In the genomic region with DNA sequence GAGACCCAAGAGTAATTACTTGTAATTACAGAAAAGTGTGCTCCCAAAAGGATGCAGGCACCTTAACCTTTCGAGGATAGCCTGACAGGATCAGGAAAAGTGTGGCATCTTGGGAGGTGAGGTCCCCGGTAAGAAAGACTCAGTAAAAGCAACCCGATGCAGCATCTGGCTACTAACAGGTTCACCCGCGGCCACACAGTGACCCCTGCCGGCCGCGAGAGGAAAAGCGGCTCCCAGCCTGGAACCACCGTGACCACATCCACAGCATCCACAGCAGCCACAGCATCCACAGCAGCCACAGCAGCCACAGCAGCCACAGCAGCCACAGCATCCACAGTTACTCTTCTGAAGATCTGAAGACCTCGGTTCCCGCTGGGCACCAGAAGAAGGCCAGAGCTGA, we compare ENCODE assay signal across 9 mouse cellular contexts. TPM values are rescaled to one million over a fixed set of nuclear protein-coding genes. Genes with fewer than 3 reads are reported as not detected.
A peak's percentile ranks its signal among the peaks of the same experiment; 100 is the strongest.
DNase-seq lines count a peak whose midpoint lies in the region; ATAC-seq and TF ChIP-seq lines count a peak whose summit lies in the region.
"Had no signal": no experiment of that assay in that cellular context is flagged by ENCODE, and none has a peak within 500 bp of the region (broad histone marks: within the 10 kb centered on the region; RNA-seq: fewer than 3 reads in every experiment).

No protein-coding gene starts in this region.

- peak; percentile 61 for DNase-seq in kidney, adult 18-20 months
- peak; percentile 57 for DNase-seq in CH12.LX (ENCODE audit: extremely low read depth)
- DNase-seq in adrenal gland, postnatal 10 days = peak; percentile 74
- DNase-seq in gastrocnemius, adult 2 months = peak; percentile 33
- DNase-seq in left cerebral cortex, postnatal 14 days (ENCODE audit: low spot score in 2 of 2) = peak; percentile 26 to 43
- DNase-seq in neural tube, embryonic 11.5 days (ENCODE audit: low spot score) = peak; percentile 71
- DNase-seq in urinary bladder, postnatal 14 days (ENCODE audit: low spot score) = peak; percentile 43

- H3K9ac ChIP-seq in kidney, embryonic 14.5 days (ENCODE audit: low read depth, low read length) = no peak overlapping the region
- H3K9ac ChIP-seq in CH12.LX (ENCODE audit: insufficient read depth, low read depth) = no peak overlapping the region
- no peak overlapping the region for H3K9ac ChIP-seq in neural tube, embryonic 11.5 days (ENCODE audit: low read length)
- H3K9ac ChIP-seq: lung, embryonic 15.5 days had no signal

- no peaks in the 10 kb centered on the region for H3K36me3 ChIP-seq in kidney, embryonic 14.5 days (ENCODE audit: control insufficient read depth, insufficient read depth, low read length)
- H3K36me3 ChIP-seq in CH12.LX (replicated peaks in 1 of 2; ENCODE audit: control insufficient read depth in 1 of 2, insufficient read depth in 1 of 2, low read length in 1 of 2) = no peaks in the 10 kb centered on the region
- no peaks in the 10 kb centered on the region for H3K36me3 ChIP-seq in neural tube, embryonic 11.5 days (ENCODE audit: control insufficient read depth, insufficient read depth, low read length)
- H3K36me3 ChIP-seq: lung, embryonic 15.5 days had no signal

- no peak for TF ChIP-seq EP300 in CH12.LX (IDR thresholded peaks at IDR 0.05; ENCODE audit: low read length)

- WGBS in kidney, embryonic 14.5 days = 2% methylated on average over 12 of the region's 12 CpGs
- 2% methylated on average over 12 of the region's 12 CpGs for WGBS in neural tube, embryonic 11.5 days

- no peak overlapping the region for H3K4me2 ChIP-seq in kidney, embryonic 14.5 days (replicated peaks; ENCODE audit: low read depth, low read length)
- no peak overlapping the region; the same call in 1 of the 2 replicates for H3K4me2 ChIP-seq in CH12.LX (ENCODE audit: insufficient read depth, low read depth, poor library complexity, severe bottlenecking)
- no peak overlapping the region for H3K4me2 ChIP-seq in neural tube, embryonic 11.5 days (ENCODE audit: low read depth)
- H3K4me2 ChIP-seq: lung, embryonic 15.5 days had no signal

- no peak overlapping the region for H3K27ac ChIP-seq in kidney, embryonic 14.5 days (ENCODE audit: low read depth, low read length)
- H3K27ac ChIP-seq in CH12.LX (ENCODE audit: insufficient read depth, low read depth) = no peak overlapping the region
- H3K27ac ChIP-seq in gastrocnemius, adult 2 months = no peak overlapping the region
- H3K27ac ChIP-seq in neural tube, embryonic 11.5 days (ENCODE audit: low read depth, low read length) = no peak overlapping the region
- H3K27ac ChIP-seq: lung, embryonic 15.5 days had no signal

- peak; percentile 60 to 94 for TF ChIP-seq CTCF in CH12.LX (conservative IDR thresholded peaks at IDR 0.05 in 1 of 2, IDR thresholded peaks at IDR 0.05 in 1 of 2; ENCODE audit: low read depth in 2 of 2, low read length in 2 of 2)
- TF ChIP-seq CTCF in gastrocnemius, adult 2 months (IDR thresholded peaks at IDR 0.05) = peak; percentile 85

- TF ChIP-seq RAD21 in CH12.LX (IDR thresholded peaks at IDR 0.05; ENCODE audit: low read depth, low read length) = peak; percentile 86

- no peak for ATAC-seq in kidney, embryonic 14.5 days (ENCODE audit: low FRiP score, low TSS enrichment)
- no peak for ATAC-seq in neural tube, embryonic 11.5 days (ENCODE audit: insufficient read depth, low FRiP score, low TSS enrichment)

- intact Hi-C loops in gastrocnemius, adult 2 months (cut with DNase I) = loop anchor here (2.0 kb wide), 2 partner anchors 88 to 142 kb away; no protein-coding TSS in a partner anchor
- intact Hi-C loops in left cerebral cortex, postnatal 14 days (cut with DNase I) = loop anchor here (2.0 to 5.0 kb wide), 2 partner anchors 90 to 138 kb away; no protein-coding TSS in a partner anchor

- peaks cover 4% of the 10 kb centered on the region; the same call in 1 of the 2 replicates for H3K27me3 ChIP-seq in kidney, embryonic 14.5 days (ENCODE audit: control insufficient read depth, insufficient read depth, low read length)
- H3K27me3 ChIP-seq in CH12.LX (replicated peaks) = peaks cover 67% of the 10 kb centered on the region
- H3K27me3 ChIP-seq in neural tube, embryonic 11.5 days (ENCODE audit: control insufficient read depth, insufficient read depth, low read length) = no peaks in the 10 kb centered on the region

- dilution Hi-C loops in CH12.LX (cut with MboI; ENCODE audit: extremely low pct_ligation_motif_present, extremely low pct_unique_long_range_greater_than_20kb, low sequenced_read_pairs) = no loop called here

- H3K4me1 ChIP-seq in kidney, embryonic 14.5 days (ENCODE audit: control insufficient read depth, insufficient read depth, low read length) = no peaks in the 10 kb centered on the region
- H3K4me1 ChIP-seq in CH12.LX (ENCODE audit: control insufficient read depth in 1 of 2, insufficient read depth in 2 of 2) = peaks cover 2% of the 10 kb centered on the region in 2 experiments; a peak in 1 of 4 replicates
- no peaks in the 10 kb centered on the region for H3K4me1 ChIP-seq in neural tube, embryonic 11.5 days (ENCODE audit: control insufficient read depth, insufficient read depth, low read length)
- H3K4me1 ChIP-seq: lung, embryonic 15.5 days had no signal

- in situ Hi-C loops in CH12.LX (cut with MboI; ENCODE audit: low pct_ligation_motif_present, low pct_unique_long_range_greater_than_20kb, low sequenced_read_pairs) = loop anchor here (5.0 kb wide), 2 partner anchors 93 to 143 kb away; no protein-coding TSS in a partner anchor

- no peaks in the 10 kb centered on the region for H3K9me3 ChIP-seq in kidney, embryonic 14.5 days (ENCODE audit: control insufficient read depth, low read length)
- H3K9me3 ChIP-seq in CH12.LX (replicated peaks; ENCODE audit: low read length) = no peaks in the 10 kb centered on the region
- no peaks in the 10 kb centered on the region for H3K9me3 ChIP-seq in neural tube, embryonic 11.5 days (ENCODE audit: control insufficient read depth, low read length)
- H3K9me3 ChIP-seq: lung, embryonic 15.5 days had no signal

- no peaks in the 10 kb centered on the region for H3K79me2 ChIP-seq in CH12.LX (replicated peaks; ENCODE audit: control insufficient read depth, extremely low read depth, insufficient read depth, poor library complexity, severe bottlenecking)

- no peak overlapping the region for H3K4me3 ChIP-seq in kidney, embryonic 14.5 days (ENCODE audit: low read length)
- no peak overlapping the region for H3K4me3 ChIP-seq in CH12.LX (replicated peaks in 1 of 3; ENCODE audit: low read depth in 2 of 3, low read length in 2 of 3, poor library complexity in 1 of 3)
- no peak overlapping the region for H3K4me3 ChIP-seq in gastrocnemius, adult 2 months
- no peak overlapping the region for H3K4me3 ChIP-seq in neural tube, embryonic 11.5 days (ENCODE audit: low read depth, low read length)
- H3K4me3 ChIP-seq: lung, embryonic 15.5 days had no signal

- no peak for TF ChIP-seq POLR2A in CH12.LX (IDR thresholded peaks at IDR 0.05; ENCODE audit: low read depth, low read length)

TF ChIP-seq in CH12.LX, 34 proteins besides CTCF, POLR2A, EP300 and RAD21 (continues in another document):
- TF ChIP-seq SMC3 (IDR thresholded peaks at IDR 0.05; ENCODE audit: low read depth, low read length) (peak; percentile 97), IRF4 (IDR thresholded peaks at IDR 0.05; ENCODE audit: low read depth, low read length) (peak; percentile 48; the same call in 1 of the 2 replicates)

RNA-seq across cellular contexts. Expression of a gene that starts 36.4 kb away (rescaled TPM):
- 30.0 and 41.4 TPM in 2 replicates for polyA plus RNA-seq in kidney, embryonic 14.5 days (2014; fragmentation: Nextera tagmentation; extraction: Ambion mirVana)
- not detected in 2 replicates for total RNA-seq in CH12.LX (2012; rRNA removed)
- total RNA-seq in CH12.LX (2014; rRNA removed) = not detected in 2 replicates
- not detected in 2 replicates for polyA plus RNA-seq in CH12.LX (2012; ENCODE audit: insufficient read length, low read depth)
- 10 to 100 TPM; 55.7 to 73.6 TPM for total RNA-seq in adrenal gland, postnatal 10 days (2021)
- under 1 TPM in 1 of 2 experiments, not detected in 1; 0.14 TPM for total RNA-seq in gastrocnemius, adult 2 months (2021)
- total RNA-seq in left cerebral cortex, postnatal 14 days (2021) = not detected
- polyA plus RNA-seq in neural tube, embryonic 11.5 days (2014; fragmentation: Nextera tagmentation; extraction: Ambion mirVana) = 60.7 and 67.9 TPM in 2 replicates

RNA-seq across cellular contexts. Expression of a gene that starts 40.8 kb away (rescaled TPM):
- polyA plus RNA-seq in kidney, embryonic 14.5 days (2014; fragmentation: Nextera tagmentation; extraction: Ambion mirVana) = not detected in 2 replicates
- total RNA-seq in CH12.LX (2012; rRNA removed) (0.08 TPM in 2 replicates), CH12.LX (2014; rRNA removed) (not detected in 2 replicates)
- polyA plus RNA-seq in CH12.LX (2012; ENCODE audit: insufficient read length, low read depth) = 0.15 TPM in 1 of 2 replicates, not detected in the other
- under 1 TPM in 1 of 2 experiments, not detected in 1; 0.12 TPM for total RNA-seq in adrenal gland, postnatal 10 days (2021)
- not detected for total RNA-seq in gastrocnemius, adult 2 months (2021)
- not detected for total RNA-seq in left cerebral cortex, postnatal 14 days (2021)
- polyA plus RNA-seq in neural tube, embryonic 11.5 days (2014; fragmentation: Nextera tagmentation; extraction: Ambion mirVana) = 0.33 and 0.35 TPM in 2 replicates
- polyA plus RNA-seq: lung, embryonic 15.5 days had no signal

RNA-seq across cellular contexts. Expression of a gene that starts 46.8 kb away (rescaled TPM):
- polyA plus RNA-seq in kidney, embryonic 14.5 days (2014; fragmentation: Nextera tagmentation; extraction: Ambion mirVana) = 12.7 and 18.6 TPM in 2 replicates
- total RNA-seq in CH12.LX (2012; rRNA removed) (not detected in 2 replicates), CH12.LX (2014; rRNA removed) (not detected in 2 replicates)
- polyA plus RNA-seq in CH12.LX (2012; ENCODE audit: insufficient read length, low read depth) = not detected in 2 replicates
- 10 to 100 TPM; 38.5 to 44.0 TPM for total RNA-seq in adrenal gland, postnatal 10 days (2021)
- total RNA-seq in gastrocnemius, adult 2 months (2021) = under 1 TPM; 0.14 to 0.23 TPM
- total RNA-seq in left cerebral cortex, postnatal 14 days (2021) = not detected
- 27.9 and 28.2 TPM in 2 replicates for polyA plus RNA-seq in neural tube, embryonic 11.5 days (2014; fragmentation: Nextera tagmentation; extraction: Ambion mirVana)

RNA-seq across cellular contexts. Expression of a gene that starts 51.5 kb away (rescaled TPM):
- 58.6 and 61.9 TPM in 2 replicates for polyA plus RNA-seq in kidney, embryonic 14.5 days (2014; fragmentation: Nextera tagmentation; extraction: Ambion mirVana)
- total RNA-seq in CH12.LX (2012; rRNA removed) (not detected in 2 replicates), CH12.LX (2014; rRNA removed) (not detected in 2 replicates)
- polyA plus RNA-seq in CH12.LX (2012; ENCODE audit: insufficient read length, low read depth) = not detected in 2 replicates
- total RNA-seq in adrenal gland, postnatal 10 days (2021) = 10 to 100 TPM; 27.3 to 27.7 TPM
- under 1 TPM; 0.47 to 0.56 TPM for total RNA-seq in gastrocnemius, adult 2 months (2021)
- total RNA-seq in left cerebral cortex, postnatal 14 days (2021) = not detected
- 65.5 and 65.9 TPM in 2 replicates for polyA plus RNA-seq in neural tube, embryonic 11.5 days (2014; fragmentation: Nextera tagmentation; extraction: Ambion mirVana)

RNA-seq across cellular contexts. Expression of a gene that starts 57.4 kb away (rescaled TPM):
- polyA plus RNA-seq in kidney, embryonic 14.5 days (2014; fragmentation: Nextera tagmentation; extraction: Ambion mirVana) = 44.1 and 53.1 TPM in 2 replicates
- total RNA-seq in CH12.LX (2012; rRNA removed) (0.34 and 1.1 TPM in 2 replicates), CH12.LX (2014; rRNA removed) (0.12 TPM in 1 of 2 replicates, not detected in the other)
- polyA plus RNA-seq in CH12.LX (2012; ENCODE audit: insufficient read length, low read depth) = 0.31 and 0.53 TPM in 2 replicates
- total RNA-seq in adrenal gland, postnatal 10 days (2021) = 10 to 100 TPM; 23.6 to 29.8 TPM
- under 1 TPM; 0.56 to 0.64 TPM for total RNA-seq in gastrocnemius, adult 2 months (2021)
- not detected for total RNA-seq in left cerebral cortex, postnatal 14 days (2021)
- 81.4 and 87.2 TPM in 2 replicates for polyA plus RNA-seq in neural tube, embryonic 11.5 days (2014; fragmentation: Nextera tagmentation; extraction: Ambion mirVana)

Comparison
In these comparisons a context has a peak if more than half of its experiments do, and no peak if none do; other contexts are left out.
1. RNA of a gene that starts 36.4 kb away (total RNA-seq): 55.7 to 73.6 TPM in adrenal gland, postnatal 10 days; 0.14 TPM in gastrocnemius, adult 2 months, not detected in CH12.LX and not detected in left cerebral cortex, postnatal 14 days; every median in the first group is over 10 times any median in the second.
2. RNA of a gene that starts 46.8 kb away (total RNA-seq): 38.5 to 44.0 TPM in adrenal gland, postnatal 10 days; 0.14 to 0.23 TPM in gastrocnemius, adult 2 months, not detected in CH12.LX and not detected in left cerebral cortex, postnatal 14 days; every median in the first group is over 10 times any median in the second.
3. Peak in every context shown above with its lines, with median percentiles within 50 percentile points of each other: DNase-seq.